Mouse (Mus musculus) heart, embryonic 14.5 days (tissue): ENCODE data around the gene Grik1. TPM values are rescaled to one million over a fixed set of nuclear protein-coding genes. Genes with fewer than 3 reads are reported as not detected.

Source experiments
- ATAC-seq: fragments of 200-750 bp; cut with Nextera tagmentation; 2 replicates; pipeline ENCODE4 v1.8.0; 2017; ENCODE audit warnings: low read depth, moderate TSS enrichment; ENCODE audit not compliant: insufficient number of reproducible peaks, insufficient read depth, low FRiP score
- H3K27ac ChIP-seq, 2 experiments: fragments of 200-500 bp in 1 of 2; fragments of 300-500 bp in 1 of 2; sonication (generic) in 1 of 2; replicated peaks in 1 of 2; 2 replicates each; pipeline ENCODE4 v1.5.1; 2012 to 2014; ENCODE audit warnings: low read depth in 2 of 2, low read length in 2 of 2, control low read depth in 1 of 2, mild to moderate bottlenecking in 1 of 2, mixed read lengths in 1 of 2; ENCODE audit not compliant: control insufficient read depth in 1 of 2, insufficient read depth in 1 of 2
- H3K27me3 ChIP-seq: fragments of 300-500 bp; sonication (generic); 2 replicates; pipeline ENCODE4 v1.6.1; 2014; ENCODE audit warnings: mild to moderate bottlenecking, low read length, control low read depth; ENCODE audit not compliant: control insufficient read depth, insufficient read depth
- H3K36me3 ChIP-seq: fragments of 300-500 bp; sonication (generic); 2 replicates; pipeline ENCODE4 v1.6.1; 2014; ENCODE audit warnings: mild to moderate bottlenecking, control low read depth, low read length, mixed read lengths; ENCODE audit not compliant: control insufficient read depth, insufficient read depth
- H3K4me1 ChIP-seq, 2 experiments: fragments of 200-500 bp in 1 of 2; fragments of 300-500 bp in 1 of 2; sonication (generic) in 1 of 2; 2 replicates each; pipeline ENCODE4 v1.6.1; 2012 to 2014; ENCODE audit warnings: low read length in 2 of 2, control low read depth in 1 of 2, mixed read lengths in 1 of 2; ENCODE audit not compliant: control insufficient read depth in 2 of 2, insufficient read depth in 2 of 2
- H3K4me2 ChIP-seq: fragments of 300-500 bp; sonication (generic); 2 replicates; pipeline ENCODE4 v1.6.1; 2014; ENCODE audit warnings: mild to moderate bottlenecking, low read length
- H3K4me3 ChIP-seq, 2 experiments: fragments of 200-500 bp in 1 of 2; fragments of 300-500 bp in 1 of 2; sonication (generic) in 1 of 2; 2 replicates each; pipeline ENCODE4 v1.5.1; 2012 to 2014; ENCODE audit warnings: low read length in 2 of 2, mild to moderate bottlenecking in 2 of 2, control low read depth in 1 of 2, low read depth in 1 of 2, moderate library complexity in 1 of 2; ENCODE audit not compliant: control insufficient read depth in 1 of 2, insufficient read depth in 1 of 2
- H3K9ac ChIP-seq: fragments of 300-500 bp; sonication (generic); 2 replicates; pipeline ENCODE4 v1.6.1; 2014; ENCODE audit warnings: mild to moderate bottlenecking, low read length
- H3K9me3 ChIP-seq: fragments of 300-500 bp; sonication (generic); 2 replicates; pipeline ENCODE4 v1.6.1; 2016; ENCODE audit warnings: low read length, control low read depth; ENCODE audit not compliant: control insufficient read depth
- WGBS: fragments of 180-500 bp; shearing (Covaris S2); extraction: QIAGEN DNeasy Blood & Tissue Kit; methylation state at CpG from one replicate; pipeline ENCODE4 v1.1.7; 2014; 5-methylcytosine and 5-hydroxymethylcytosine counted together
- polyA plus RNA-seq: library from polyadenylated mRNA; unstranded; fragments of >200 nt; fragmentation: Nextera tagmentation; extraction: Ambion mirVana; gene quantifications from 2 replicates; pipeline ENCODE4 v1.2.1, GENCODE M21; 2014

Gene Grik1
- polyA plus RNA-seq, 1 experiment from 2014 or later, result 0.31 TPM

- Histone ChIP-seq H3K36me3 (no peaks in the 10 kb centered on the region), H3K9ac (no peak overlapping the region), H3K4me2 (no peak overlapping the region), H3K4me3 (no peak overlapping the region), H3K4me1 (peaks cover 2 to 9% of the 10 kb centered on the region in 2 experiments; a peak in 2 of 4 replicates), H3K9me3 (no peaks in the 10 kb centered on the region), H3K27me3 (no peaks in the 10 kb centered on the region), H3K27ac (no peak overlapping the region)
- no peak for ATAC-seq
- WGBS, result 75% methylated on average over 4 of the region's 4 CpGs
Measured at GRCm38 (mm10) chr16:87915156-87915555, 374.9 kb downstream of the Grik1 start.

GRCm38 (mm10) chr16:87913781-87914180, 376.3 kb downstream of the Grik1 start:
- Histone ChIP-seq H3K27me3 (no peaks in the 10 kb centered on the region), H3K4me3 (no peak overlapping the region), H3K9me3 (no peaks in the 10 kb centered on the region), H3K27ac (no peak overlapping the region), H3K9ac (no peak overlapping the region), H3K4me2 (no peak overlapping the region), H3K36me3 (no peaks in the 10 kb centered on the region), H3K4me1 (peaks cover 2 to 9% of the 10 kb centered on the region in 2 experiments; a peak in 2 of 4 replicates)
- no peak for ATAC-seq
- WGBS, result 92% methylated on average over 5 of the region's 5 CpGs

- H3K27ac ChIP-seq, result no peak overlapping the region
- ATAC-seq, result no peak
- H3K9ac ChIP-seq, result no peak overlapping the region
- no peaks in the 10 kb centered on the region; a peak in 2 of 4 replicates for H3K4me1 ChIP-seq
- H3K9me3 ChIP-seq, result no peaks in the 10 kb centered on the region
- no peak overlapping the region for H3K4me2 ChIP-seq
- no peak overlapping the region for H3K4me3 ChIP-seq
- WGBS, result 38% methylated on average over 2 of the region's 2 CpGs
- no peaks in the 10 kb centered on the region for H3K27me3 ChIP-seq
- H3K36me3 ChIP-seq, result no peaks in the 10 kb centered on the region
Measured at GRCm38 (mm10) chr16:87911201-87911600, 378.9 kb downstream of the Grik1 start.

DNA sequence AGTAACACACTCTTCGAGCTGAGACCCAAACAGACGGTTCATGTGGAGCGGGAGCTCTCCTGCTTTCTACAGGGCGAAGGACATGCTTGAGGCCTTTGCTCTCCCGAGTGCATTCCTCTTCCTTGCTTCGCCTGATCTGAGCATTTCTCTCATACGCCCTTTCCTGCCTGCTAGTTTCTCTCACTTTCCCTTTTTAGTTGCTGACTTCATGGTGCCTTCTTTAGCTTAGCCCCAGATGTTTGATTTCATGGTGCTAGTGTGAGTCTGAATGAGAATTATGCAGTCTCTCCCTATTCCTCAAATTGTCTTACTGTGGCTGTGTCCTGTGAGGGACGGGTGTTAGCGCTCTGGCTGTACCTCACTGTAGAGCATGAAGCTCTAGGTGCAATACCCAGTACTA, 388.0 kb downstream of the Grik1 start:
- H3K36me3 ChIP-seq, result no peaks in the 10 kb centered on the region
- no peaks in the 10 kb centered on the region for H3K9me3 ChIP-seq
- ATAC-seq, result no peak
- 57% methylated on average over 9 of the region's 9 CpGs for WGBS
- no peak overlapping the region for H3K9ac ChIP-seq
- H3K27me3 ChIP-seq, result no peaks in the 10 kb centered on the region
- no peak overlapping the region for H3K4me2 ChIP-seq
- H3K27ac ChIP-seq, result no peak overlapping the region
- H3K4me1 ChIP-seq, result peaks cover 0 to 2% of the 10 kb centered on the region in 2 experiments; a peak in 1 of 4 replicates
- H3K4me3 ChIP-seq, result no peak overlapping the region

DNA sequence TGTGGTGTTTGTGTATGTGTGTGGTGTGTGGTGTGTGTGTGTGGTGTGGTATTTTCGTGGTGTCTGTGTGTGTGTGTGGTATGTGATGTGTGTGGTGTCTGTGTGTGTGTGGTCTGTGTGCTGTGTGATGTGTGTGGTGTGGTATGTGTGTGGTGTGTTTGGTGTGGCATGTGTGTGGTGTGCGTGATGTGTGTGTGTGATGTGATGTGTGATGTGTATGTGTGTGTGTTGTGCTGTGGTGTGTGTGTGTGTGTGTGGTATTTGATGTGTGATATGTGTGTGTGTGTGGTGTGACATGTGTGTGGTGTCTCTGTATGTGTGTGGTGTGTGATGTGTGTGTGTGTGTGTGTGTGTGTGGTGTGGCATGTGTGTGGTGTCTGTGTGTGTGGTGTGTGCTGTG, 388.9 kb downstream of the Grik1 start:
- no peak overlapping the region for H3K27ac ChIP-seq
- H3K27me3 ChIP-seq, result no peaks in the 10 kb centered on the region
- no peak for ATAC-seq
- no peaks in the 10 kb centered on the region for H3K9me3 ChIP-seq
- H3K4me3 ChIP-seq, result no peak overlapping the region
- H3K9ac ChIP-seq, result no peak overlapping the region
- peaks cover 0 to 2% of the 10 kb centered on the region in 2 experiments; a peak in 1 of 4 replicates for H3K4me1 ChIP-seq
- WGBS, result 85% methylated on average over 2 of the region's 2 CpGs
- no peak overlapping the region for H3K4me2 ChIP-seq
- H3K36me3 ChIP-seq, result no peaks in the 10 kb centered on the region

GRCm38 (mm10) chr16:87875927-87876326, 414.1 kb downstream of the Grik1 start:
- H3K27me3 ChIP-seq, result no peaks in the 10 kb centered on the region
- H3K4me2 ChIP-seq, result no peak overlapping the region
- no peaks in the 10 kb centered on the region for H3K4me1 ChIP-seq
- H3K36me3 ChIP-seq, result no peaks in the 10 kb centered on the region
- no peak overlapping the region for H3K9ac ChIP-seq
- WGBS, result 66% methylated on average over 2 of the region's 2 CpGs
- H3K27ac ChIP-seq, result no peak overlapping the region
- no peaks in the 10 kb centered on the region for H3K9me3 ChIP-seq
- H3K4me3 ChIP-seq, result no peak overlapping the region
- ATAC-seq, result no peak

DNA sequence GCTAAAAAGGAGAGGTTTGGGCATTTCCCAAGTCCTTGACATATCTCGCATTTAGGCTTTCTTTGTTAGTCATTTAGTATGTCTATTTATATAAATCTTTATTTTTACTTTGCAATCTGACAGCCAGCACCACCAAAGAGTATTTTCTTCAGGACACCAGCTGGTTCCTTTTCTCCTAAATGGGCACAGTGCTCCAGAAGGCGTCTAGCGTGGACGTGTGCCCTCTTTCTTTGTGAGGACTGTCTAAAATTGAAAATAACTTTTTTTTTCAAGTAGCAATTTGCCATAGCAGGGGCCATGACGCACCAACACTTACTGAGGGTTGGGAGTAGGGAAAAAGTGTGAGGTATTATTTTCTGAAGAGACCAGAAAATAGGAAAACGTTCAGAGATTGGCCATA, 425.5 kb downstream of the Grik1 start:
- Histone ChIP-seq H3K27me3 (no peaks in the 10 kb centered on the region), H3K36me3 (no peaks in the 10 kb centered on the region), H3K9ac (no peak overlapping the region), H3K4me1 (no peaks in the 10 kb centered on the region), H3K27ac (no peak overlapping the region), H3K9me3 (no peaks in the 10 kb centered on the region), H3K4me2 (no peak overlapping the region), H3K4me3 (no peak overlapping the region)
- no peak for ATAC-seq
- 77% methylated on average over 6 of the region's 6 CpGs for WGBS

- Histone ChIP-seq H3K9me3 (no peaks in the 10 kb centered on the region), H3K36me3 (no peaks in the 10 kb centered on the region), H3K4me3 (no peak overlapping the region), H3K9ac (no peak overlapping the region), H3K27ac (no peak overlapping the region), H3K4me2 (no peak overlapping the region), H3K4me1 (no peaks in the 10 kb centered on the region), H3K27me3 (no peaks in the 10 kb centered on the region)
- 67% methylated on average over 1 of the region's 1 CpGs for WGBS
- ATAC-seq, result no peak
Measured at GRCm38 (mm10) chr16:87861722-87862121, 428.3 kb downstream of the Grik1 start.
